Mouse (Mus musculus) right cerebral cortex, postnatal 36 days (tissue): ENCODE measurements around the gene Malrd1.

Experiments
- DNase-seq, 2 experiments: peaks; one replicate each; pipeline ENCODE4 v3.0.0; 2022; ENCODE audit warnings: low spot score in 2 of 2, mixed read lengths in 1 of 2

The Malrd1 gene

GRCm38 (mm10) chr2:16029752-16030151 is 503.5 kb downstream of the Malrd1 start:
- no peak for DNase-seq

- DNase-seq, result no peak
These were observed 505.3 kb downstream of the Malrd1 start for GRCm38 (mm10) chr2:16031559-16031958.

- no peak for DNase-seq
These were observed 506.5 kb downstream of the Malrd1 start for GRCm38 (mm10) chr2:16032804-16033203.

- DNase-seq, result no peak
These were observed 584.4 kb downstream of the Malrd1 start for GRCm38 (mm10) chr2:16110696-16111095.

- DNase-seq, result no peak
These were observed 587.1 kb downstream of the Malrd1 start for GRCm38 (mm10) chr2:16113333-16113732.

- no peak for DNase-seq
These were observed 621.7 kb downstream of the Malrd1 start for GRCm38 (mm10) chr2:16147999-16148398.

GRCm38 (mm10) chr2:16152623-16153022 is 626.3 kb downstream of the Malrd1 start:
- no peak for DNase-seq

GRCm38 (mm10) chr2:16163246-16163989 is 637.1 kb downstream of the Malrd1 start:
- peak; percentile 12 to 30 for DNase-seq

GRCm38 (mm10) chr2:16168611-16169010 is 642.3 kb downstream of the Malrd1 start:
- DNase-seq, result no peak

GRCm38 (mm10) chr2:16172086-16172485 is 645.8 kb downstream of the Malrd1 start:
- DNase-seq, result no peak

- DNase-seq, result no peak
These were observed 647.1 kb downstream of the Malrd1 start for GRCm38 (mm10) chr2:16173355-16173754.

- DNase-seq, result no peak
These were observed 655.9 kb downstream of the Malrd1 start for GRCm38 (mm10) chr2:16182140-16182539.

GRCm38 (mm10) chr2:16183158-16183557 is 656.9 kb downstream of the Malrd1 start:
- no peak for DNase-seq

- DNase-seq, result no peak
These were observed 683.7 kb downstream of the Malrd1 start for GRCm38 (mm10) chr2:16210016-16210415.

GRCm38 (mm10) chr2:16212752-16213151 is 686.5 kb downstream of the Malrd1 start:
- no peak for DNase-seq

GRCm38 (mm10) chr2:16214111-16214510 is 687.8 kb downstream of the Malrd1 start:
- DNase-seq, result no peak

- peak in 1 of 2 experiments; percentile 19 for DNase-seq
These were observed 702.0 kb downstream of the Malrd1 start for GRCm38 (mm10) chr2:16228187-16228832.

- DNase-seq, result no peak
These were observed 714.6 kb downstream of the Malrd1 start for GRCm38 (mm10) chr2:16240861-16241260.

GRCm38 (mm10) chr2:16243097-16243496 is 716.8 kb downstream of the Malrd1 start:
- DNase-seq, result no peak

- no peak for DNase-seq
These were observed 722.6 kb downstream of the Malrd1 start for GRCm38 (mm10) chr2:16248861-16249260.

GRCm38 (mm10) chr2:16252274-16252673 is 726.0 kb downstream of the Malrd1 start:
- DNase-seq, result no peak
